Mouse (Mus musculus) naive thymus-derived CD4-positive, alpha-beta T cell, adult 2 months (primary cell): ENCODE results near the gene Spocd1.
"Not testable (repeated sequence)": the region's sequence is repeated elsewhere in the genome, so short reads cannot be mapped to it uniquely, and the experiment has no call there.

Experiments
- DNase-seq: peaks from one replicate; pipeline ENCODE4 v3.0.0-alpha.2; 2011; ENCODE audit warnings: low read depth

Spocd1 gene

DNA sequence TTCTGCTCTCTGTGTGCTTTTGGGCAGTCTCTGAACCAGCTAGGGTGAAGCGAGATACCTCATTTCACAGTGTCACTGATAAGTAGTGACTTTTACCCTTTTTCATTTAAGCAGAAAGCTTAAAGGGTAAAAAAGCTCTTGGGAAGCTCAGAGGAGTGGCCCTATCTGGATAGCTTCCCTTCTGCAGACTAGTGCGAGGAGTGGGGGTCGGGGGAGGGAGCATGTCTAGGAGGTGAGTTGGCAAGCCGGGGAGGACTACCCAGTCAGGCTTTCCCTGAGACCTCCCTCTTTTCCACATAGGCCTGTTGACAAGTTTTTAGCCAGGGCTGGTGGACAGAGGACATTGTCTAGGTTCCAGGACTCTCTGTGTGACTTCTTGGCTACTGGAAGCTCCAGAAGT is at the start of gene Spocd1:
Gene Spocd1, plus strand, starts transcription at position 301 of the 400 bp plus-strand sequence.
- DNase-seq: no peak

DNA sequence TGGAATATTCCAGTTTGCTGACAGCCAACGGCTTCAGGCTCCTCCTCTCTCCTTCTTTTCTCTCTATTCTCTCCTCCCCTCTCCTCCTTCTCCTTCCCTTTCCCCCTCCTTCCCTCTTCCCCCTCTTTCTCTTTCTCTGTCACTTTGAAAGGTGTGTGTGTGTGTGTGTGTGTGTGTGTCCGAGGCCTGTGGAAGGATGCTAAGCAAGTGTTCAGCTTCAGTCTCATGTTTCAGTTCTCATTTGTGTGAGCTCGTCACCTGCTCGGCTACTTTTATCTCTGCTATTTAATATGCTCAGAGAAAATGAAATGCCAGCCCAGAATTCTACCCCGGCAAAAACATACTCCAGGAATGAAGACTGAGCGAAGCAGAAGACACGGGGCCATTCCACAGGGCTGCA is 48.4 kb upstream of the Spocd1 start:
- no peak for DNase-seq

- DNase-seq: no peak
These were observed 47.4 kb upstream of the Spocd1 start for GRCm38 (mm10) chr4:129881661-129882060.

- DNase-seq: peak; percentile 79
These were observed 46.3 kb upstream of the Spocd1 start for GRCm38 (mm10) chr4:129882555-129883293.

DNA sequence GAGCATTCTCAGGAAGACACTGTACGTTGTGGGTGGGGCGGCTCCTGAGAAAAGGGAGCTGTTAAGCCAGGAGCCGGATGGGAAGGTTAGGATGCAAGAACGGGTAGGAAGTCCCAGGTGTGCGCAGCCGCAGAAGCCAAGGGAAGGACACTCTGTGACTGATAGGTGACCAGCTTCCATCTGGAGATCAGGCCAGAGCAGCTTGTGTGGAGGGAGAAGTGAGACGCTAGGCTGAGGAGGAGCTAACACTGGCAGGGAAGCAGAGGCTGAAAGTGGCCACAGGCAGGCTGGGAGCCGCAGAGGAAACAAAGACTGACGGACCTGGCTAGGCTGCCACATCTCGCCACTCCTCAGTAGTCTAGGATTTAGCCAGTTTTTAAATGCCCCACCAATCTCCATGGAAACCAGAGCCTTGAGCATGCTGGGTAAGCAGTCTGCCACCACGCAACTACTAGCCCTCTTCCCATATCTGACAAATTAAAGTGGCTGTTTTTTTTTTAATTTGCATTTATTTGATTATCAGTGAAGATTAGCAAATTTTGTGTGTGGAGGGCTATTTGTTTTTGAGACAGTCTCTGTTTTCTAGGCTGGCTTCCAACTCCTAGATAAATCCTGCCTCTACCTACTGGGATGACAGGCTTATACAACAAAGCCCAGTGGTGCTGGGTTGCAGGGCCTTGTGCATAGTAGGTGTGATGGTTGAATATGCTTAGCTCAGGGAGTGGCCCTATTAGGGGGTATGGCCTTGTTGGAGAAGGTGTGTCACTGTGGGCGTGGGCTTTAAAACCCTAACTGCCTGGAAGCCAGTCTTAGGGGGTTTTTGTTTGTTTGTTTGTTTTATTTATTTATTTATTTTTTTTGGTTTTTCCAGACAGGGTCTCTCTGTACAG is 44.8 kb upstream of the Spocd1 start:
- DNase-seq: peak; percentile 30

- no peak for DNase-seq
These were observed 39.4 kb upstream of the Spocd1 start for GRCm38 (mm10) chr4:129889661-129890060.

- no peak for DNase-seq
These were observed 39.0 kb upstream of the Spocd1 start for GRCm38 (mm10) chr4:129890094-129890493.

DNA sequence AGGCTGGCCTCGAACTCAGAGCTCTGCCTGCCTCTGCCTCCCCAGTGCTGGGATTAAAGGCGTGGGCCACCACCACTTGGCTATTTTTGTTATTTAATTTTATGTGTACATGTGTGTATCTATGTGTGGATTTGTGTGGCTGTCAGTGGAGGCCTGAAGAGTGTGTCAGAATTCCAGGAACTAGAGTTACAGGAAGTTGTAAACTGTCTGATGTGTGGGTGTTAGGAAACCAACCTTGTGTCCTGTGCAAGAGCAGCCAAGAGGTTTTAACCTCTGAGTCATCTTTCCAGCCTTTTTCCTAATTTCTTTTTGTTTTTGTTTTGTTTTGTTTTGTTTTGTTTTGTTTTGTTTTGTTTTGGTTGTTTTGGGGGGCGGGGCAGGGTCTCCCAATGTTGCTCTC is 34.2 kb upstream of the Spocd1 start:
- no peak for DNase-seq

- not testable (repeated sequence) for DNase-seq
These were observed 30.2 kb upstream of the Spocd1 start for GRCm38 (mm10) chr4:129898815-129899214.

- no peak for DNase-seq
These were observed 26.7 kb upstream of the Spocd1 start for GRCm38 (mm10) chr4:129902394-129902793.

- DNase-seq: no peak
These were observed 25.5 kb upstream of the Spocd1 start for GRCm38 (mm10) chr4:129903577-129903976.

- DNase-seq: no peak
These were observed 24.0 kb upstream of the Spocd1 start for GRCm38 (mm10) chr4:129905032-129905431.

- no peak for DNase-seq
These were observed 23.0 kb upstream of the Spocd1 start for GRCm38 (mm10) chr4:129906016-129906415.

DNA sequence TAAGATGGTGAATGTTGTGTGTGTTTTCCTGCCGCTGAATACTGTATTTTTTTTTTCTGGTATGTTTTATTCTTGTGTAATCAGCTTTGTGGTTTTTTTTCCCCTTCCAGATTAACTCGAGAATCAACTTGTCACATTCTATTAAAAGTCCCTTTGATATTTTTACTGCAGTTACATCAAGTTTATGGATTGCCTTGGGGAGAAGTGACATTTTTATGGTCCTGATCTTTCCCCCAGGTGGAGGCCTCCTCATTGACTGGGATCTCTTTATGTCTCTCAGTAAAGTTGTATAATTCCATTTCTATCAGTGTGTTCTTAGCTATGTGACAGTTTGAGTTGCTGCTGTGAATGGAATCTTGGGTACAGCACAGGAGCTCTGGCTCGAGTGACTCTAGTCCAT is 20.2 kb upstream of the Spocd1 start:
- no peak for DNase-seq

DNA sequence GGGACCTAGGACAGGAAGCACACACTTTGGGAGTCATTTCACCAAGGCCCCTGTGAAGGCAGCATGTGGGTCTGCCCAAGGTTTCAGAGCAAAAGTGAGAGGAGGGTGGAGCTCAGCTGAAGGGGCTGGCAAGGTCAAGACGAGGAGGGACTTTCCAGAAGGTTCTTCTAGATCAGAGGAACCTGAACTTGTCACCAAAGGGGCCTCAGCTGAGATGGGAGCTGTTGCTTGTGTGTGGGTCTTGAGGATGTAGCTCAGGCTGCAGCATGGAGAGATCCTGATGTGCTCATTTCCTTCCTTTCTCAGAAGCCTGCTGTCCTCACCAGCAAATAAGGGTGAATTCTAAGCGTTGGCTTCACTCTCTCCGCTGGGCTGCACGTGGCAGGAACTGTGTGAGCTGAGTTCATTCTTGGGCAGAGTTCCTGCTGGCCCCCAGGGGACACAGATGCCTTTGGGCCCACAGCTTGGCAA is 19.8 kb upstream of the Spocd1 start:
- peak; percentile 34 for DNase-seq

GRCm38 (mm10) chr4:129912998-129913397 is 16.1 kb upstream of the Spocd1 start:
- no peak for DNase-seq

DNA sequence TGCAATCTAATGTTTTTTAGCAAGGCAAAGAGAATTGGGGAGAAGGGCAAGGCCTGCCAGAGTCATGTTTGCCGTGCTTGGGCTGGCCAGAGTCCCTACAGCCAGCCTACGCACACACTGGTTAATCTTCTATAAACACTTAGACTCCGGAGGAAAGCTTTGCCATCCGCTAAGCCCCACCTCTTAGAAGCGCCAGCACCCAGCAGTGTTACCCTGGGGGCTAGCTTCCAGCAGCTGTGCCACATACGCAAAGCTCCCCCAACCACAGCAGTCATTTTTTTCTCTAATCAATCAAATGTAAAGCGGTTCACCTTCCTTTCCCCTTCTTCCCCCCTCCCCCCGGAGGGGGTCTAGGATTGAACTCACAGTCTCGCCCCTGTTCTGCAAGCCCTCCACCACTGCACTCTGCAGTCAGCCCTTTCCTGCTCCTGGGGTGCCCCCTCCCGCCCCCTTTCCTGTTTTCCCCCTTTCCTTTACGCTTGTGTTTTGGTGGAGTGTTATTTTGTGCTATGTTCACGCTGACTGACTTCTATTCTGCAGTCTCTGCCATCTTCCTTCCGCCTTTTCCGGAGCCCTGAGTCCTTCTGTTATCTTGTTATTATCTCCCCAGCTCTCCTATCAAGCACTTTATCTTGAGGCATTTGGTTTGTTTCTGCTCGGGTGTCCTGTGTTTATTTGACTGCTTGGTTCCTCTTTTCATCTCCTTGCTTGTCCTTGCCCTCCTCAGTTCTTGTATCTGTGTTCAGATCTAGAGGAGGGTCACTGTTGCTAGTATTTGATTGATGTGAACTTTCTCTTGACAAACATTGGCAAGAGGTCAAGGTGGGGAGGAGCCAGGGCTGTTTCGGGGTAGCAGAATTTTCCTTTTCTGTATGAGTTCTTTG is 15.0 kb upstream of the Spocd1 start:
- DNase-seq: peak; percentile 61

DNA sequence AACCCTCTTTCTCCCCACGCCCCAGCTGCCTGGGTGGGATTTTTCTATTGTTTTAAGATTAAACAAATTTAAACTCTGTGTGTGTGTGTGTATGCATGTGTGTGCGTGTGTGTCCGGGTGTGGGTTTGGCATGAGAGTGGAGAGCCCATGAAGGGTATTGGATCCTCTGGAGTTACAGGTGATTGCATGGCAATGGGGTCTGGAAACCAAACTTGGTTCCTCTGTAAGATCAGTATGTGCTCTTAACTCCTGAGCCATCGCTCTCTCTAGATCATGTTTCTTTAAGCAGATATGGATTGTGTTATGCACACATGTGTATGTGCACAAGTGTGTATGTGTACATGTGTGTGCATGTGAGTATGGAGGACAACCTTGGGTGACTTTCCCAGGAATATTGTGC is 14.4 kb upstream of the Spocd1 start:
- no peak for DNase-seq

GRCm38 (mm10) chr4:129915349-129915988 is 13.6 kb upstream of the Spocd1 start:
- DNase-seq: no peak

- no peak for DNase-seq
These were observed 12.9 kb upstream of the Spocd1 start for GRCm38 (mm10) chr4:129916159-129916558.

GRCm38 (mm10) chr4:129917016-129917603 is 11.9 kb upstream of the Spocd1 start:
- no peak for DNase-seq
